Mouse (Mus musculus): Measurements from ENCODE around the gene Tsga13.

- TF ChIP-seq CTCF (IDR thresholded peaks at IDR 0.05; ENCODE audit: borderline replicate concordance, extremely low read depth, insufficient read depth, insufficient read length) (no peak), POLR2A (IDR thresholded peaks at IDR 0.05; ENCODE audit: borderline replicate concordance, extremely low read depth, insufficient read depth, insufficient read length, poor library complexity, severe bottlenecking) (no peak)
Measured at GRCm38 (mm10) chr6:30904911-30905310, 10.5 kb downstream of the Tsga13 start.
